8 mouse cellular contexts compared by ENCODE assay signal in genomic region chr7:46833266-46833665, GRCm38 (mm10). TPM values are rescaled to one million over a fixed set of nuclear protein-coding genes. Genes with fewer than 3 reads are reported as not detected.
A peak's percentile ranks its signal among the peaks of the same experiment; 100 is the strongest.
DNase-seq lines count a peak whose midpoint lies in the region; ATAC-seq and TF ChIP-seq lines count a peak whose summit lies in the region.

No protein-coding gene starts in this region.

- no peak for TF ChIP-seq POLR2A in bone marrow macrophage, adult 2 months (IDR thresholded peaks at IDR 0.05; ENCODE audit: borderline replicate concordance, low read depth, low read length)
- TF ChIP-seq POLR2A in thymus, adult 2 months (IDR thresholded peaks at IDR 0.05; ENCODE audit: control insufficient read depth, extremely low read depth, insufficient read depth, low read length, poor library complexity), result no peak

- ATAC-seq in CD4-positive, CD25-positive, alpha-beta regulatory T cell, adult 4 months, result peak; percentile 86
- peak; percentile 51 for ATAC-seq in liver, postnatal 0 days
- no peak for ATAC-seq in midbrain, postnatal 0 days (ENCODE audit: low FRiP score)
- no peak for ATAC-seq in hindbrain, embryonic 13.5 days (ENCODE audit: low FRiP score)

- no peaks in the 10 kb centered on the region for H3K36me3 ChIP-seq in liver, postnatal 0 days (replicated peaks; ENCODE audit: insufficient read depth, low read length)
- no peaks in the 10 kb centered on the region for H3K36me3 ChIP-seq in thymus, adult 2 months (ENCODE audit: control insufficient read depth, insufficient read depth, low read length)
- H3K36me3 ChIP-seq in midbrain, postnatal 0 days (ENCODE audit: insufficient read depth, low read length), result no peaks in the 10 kb centered on the region
- no peaks in the 10 kb centered on the region for H3K36me3 ChIP-seq in hindbrain, embryonic 13.5 days

- no peak overlapping the region for H3K4me3 ChIP-seq in bone marrow macrophage, adult 2 months (ENCODE audit: insufficient read depth, low read length)
- no peak overlapping the region for H3K4me3 ChIP-seq in liver, postnatal 0 days (ENCODE audit: low read depth, low read length)
- H3K4me3 ChIP-seq in thymus, adult 2 months (ENCODE audit: control insufficient read depth, insufficient read depth, low read length), result no peak overlapping the region
- H3K4me3 ChIP-seq in midbrain, postnatal 0 days (ENCODE audit: low read depth, low read length), result no peak overlapping the region
- H3K4me3 ChIP-seq in hindbrain, embryonic 13.5 days, result no peak overlapping the region

- H3K4me1 ChIP-seq in bone marrow macrophage, adult 2 months (ENCODE audit: control insufficient read depth, insufficient read depth, low read length), result peaks cover 51% of the 10 kb centered on the region
- peaks cover 48% of the 10 kb centered on the region for H3K4me1 ChIP-seq in liver, postnatal 0 days (ENCODE audit: insufficient read depth)
- H3K4me1 ChIP-seq in thymus, adult 2 months (replicated peaks; ENCODE audit: control insufficient read depth, insufficient read depth, low read length), result peaks cover 47% of the 10 kb centered on the region
- H3K4me1 ChIP-seq in midbrain, postnatal 0 days (ENCODE audit: insufficient read depth, low read length), result 0 out of 2 replicates have a peak, but pooled peaks cover 3% of the 10 kb centered on the region
- H3K4me1 ChIP-seq in hindbrain, embryonic 13.5 days (replicated peaks), result peaks cover 16% of the 10 kb centered on the region

- TF ChIP-seq CTCF in bone marrow macrophage, adult 2 months (IDR thresholded peaks at IDR 0.05; ENCODE audit: low read depth, low read length), result no peak
- TF ChIP-seq CTCF in liver, postnatal 0 days (IDR thresholded peaks at IDR 0.05; ENCODE audit: low read depth), result no peak
- 0 out of 2 replicates have a peak, but pooled peaks have one; percentile 19 for TF ChIP-seq CTCF in thymus, adult 2 months (IDR thresholded peaks at IDR 0.05; ENCODE audit: borderline replicate concordance, control insufficient read depth, extremely low read depth, insufficient read depth, low read length, poor library complexity)
- no peak for TF ChIP-seq CTCF in midbrain, postnatal 0 days (IDR thresholded peaks at IDR 0.05)

- H3K9ac ChIP-seq in liver, postnatal 0 days (replicated peaks), result no peak overlapping the region
- H3K9ac ChIP-seq in midbrain, postnatal 0 days (replicated peaks; ENCODE audit: low read length, poor library complexity, severe bottlenecking), result no peak overlapping the region
- no peak overlapping the region for H3K9ac ChIP-seq in hindbrain, embryonic 13.5 days

- peak overlapping the region; percentile 63 for H3K27ac ChIP-seq in bone marrow macrophage, adult 2 months (ENCODE audit: insufficient read depth, low read depth, low read length)
- peak overlapping the region; percentile 80 for H3K27ac ChIP-seq in liver, postnatal 0 days (ENCODE audit: low read depth)
- H3K27ac ChIP-seq in thymus, adult 2 months (ENCODE audit: control insufficient read depth, insufficient read depth, low read length), result peak overlapping the region; percentile 84
- no peak overlapping the region for H3K27ac ChIP-seq in midbrain, postnatal 0 days (ENCODE audit: low read depth, low read length)
- no peak overlapping the region for H3K27ac ChIP-seq in hindbrain, embryonic 13.5 days

- H3K4me2 ChIP-seq in liver, postnatal 0 days (ENCODE audit: low read depth, low read length), result no peak overlapping the region
- H3K4me2 ChIP-seq in midbrain, postnatal 0 days (ENCODE audit: low read depth, low read length, poor library complexity, severe bottlenecking), result no peak overlapping the region
- no peak overlapping the region for H3K4me2 ChIP-seq in hindbrain, embryonic 13.5 days

- H3K27me3 ChIP-seq in liver, postnatal 0 days (ENCODE audit: insufficient read depth, low read length), result no peaks in the 10 kb centered on the region
- no peaks in the 10 kb centered on the region for H3K27me3 ChIP-seq in thymus, adult 2 months (ENCODE audit: control insufficient read depth, insufficient read depth, low read length)
- no peaks in the 10 kb centered on the region for H3K27me3 ChIP-seq in midbrain, postnatal 0 days (ENCODE audit: insufficient read depth, low read length)
- no peaks in the 10 kb centered on the region for H3K27me3 ChIP-seq in hindbrain, embryonic 13.5 days

- peak; percentile 85 for DNase-seq in induced T-regulatory cell, adult 2 months (ENCODE audit: low read depth)
- peak; percentile 63 for DNase-seq in liver, postnatal 0 days
- peak; percentile 74 for DNase-seq in thymus, adult 2 months
- no peak for DNase-seq in cerebellum, postnatal 4 days (ENCODE audit: low spot score in 2 of 2)
- DNase-seq in midbrain, postnatal 0 days (ENCODE audit: low spot score), result no peak

- no peaks in the 10 kb centered on the region for H3K9me3 ChIP-seq in liver, postnatal 0 days (ENCODE audit: low read length)
- H3K9me3 ChIP-seq in midbrain, postnatal 0 days (ENCODE audit: low read length), result no peaks in the 10 kb centered on the region
- H3K9me3 ChIP-seq in hindbrain, embryonic 13.5 days, result no peaks in the 10 kb centered on the region

- 14% methylated on average over 6 of the region's 6 CpGs for WGBS in liver, postnatal 0 days (ENCODE audit: insufficient replicate concordance)
- 20% methylated on average over 6 of the region's 6 CpGs for WGBS in thymus, adult 2 months
- WGBS in midbrain, postnatal 0 days, result 76% methylated on average over 6 of the region's 6 CpGs
- WGBS in hindbrain, embryonic 13.5 days, result 76% methylated on average over 6 of the region's 6 CpGs

- TF ChIP-seq EP300 in liver, postnatal 0 days (IDR thresholded peaks at IDR 0.05; ENCODE audit: low read depth), result 0 out of 2 replicates have a peak, but pooled peaks have one; percentile 36

RNA-seq across cellular contexts. Expression of gene Ldha, which starts 8.0 kb away (rescaled TPM):
- polyA plus RNA-seq in CD4-positive, CD25-positive, alpha-beta regulatory T cell, adult 4 months (2017; shearing (Covaris generic)), result 100 to 1,000 TPM; 817 to 958 TPM
- polyA plus RNA-seq in bone marrow macrophage, adult 2 months (2012; ENCODE audit: insufficient read depth, insufficient read length, missing spikeins), result 344 and 355 TPM in 2 replicates
- 1,729 and 1,988 TPM in 2 replicates for polyA plus RNA-seq in liver, postnatal 0 days (2015; fragmentation: Nextera tagmentation; extraction: Ambion mirVana)
- 600 and 660 TPM in 2 replicates for polyA plus RNA-seq in thymus, adult 2 months (2012; rRNA removed)
- 341 and 345 TPM in 2 replicates for total RNA-seq in midbrain, postnatal 0 days (2014; rRNA removed)
- polyA plus RNA-seq in midbrain, postnatal 0 days (2015; fragmentation: Nextera tagmentation; extraction: Ambion mirVana), result 604 and 701 TPM in 2 replicates
- 521 and 535 TPM in 2 replicates for polyA plus RNA-seq in hindbrain, embryonic 13.5 days (2015; fragmentation: Nextera tagmentation; extraction: Ambion mirVana)

RNA-seq across cellular contexts. Expression of gene Ldhc, which starts 27.7 kb away (rescaled TPM):
- polyA plus RNA-seq in CD4-positive, CD25-positive, alpha-beta regulatory T cell, adult 4 months (2017; shearing (Covaris generic)), result not detected
- not detected in 2 replicates for polyA plus RNA-seq in bone marrow macrophage, adult 2 months (2012; ENCODE audit: insufficient read depth, insufficient read length, missing spikeins)
- 0.07 and 0.23 TPM in 2 replicates for polyA plus RNA-seq in liver, postnatal 0 days (2015; fragmentation: Nextera tagmentation; extraction: Ambion mirVana)
- polyA plus RNA-seq in thymus, adult 2 months (2012; rRNA removed), result 0.20 TPM in 1 of 2 replicates, not detected in the other
- not detected in 2 replicates for total RNA-seq in midbrain, postnatal 0 days (2014; rRNA removed)
- 0.22 and 0.32 TPM in 2 replicates for polyA plus RNA-seq in midbrain, postnatal 0 days (2015; fragmentation: Nextera tagmentation; extraction: Ambion mirVana)
- polyA plus RNA-seq in hindbrain, embryonic 13.5 days (2015; fragmentation: Nextera tagmentation; extraction: Ambion mirVana), result 0.26 and 0.35 TPM in 2 replicates

RNA-seq across cellular contexts. Expression of gene Gtf2h1, which starts 37.4 kb away (rescaled TPM):
- 10 to 100 TPM; 20.7 to 28.1 TPM for polyA plus RNA-seq in CD4-positive, CD25-positive, alpha-beta regulatory T cell, adult 4 months (2017; shearing (Covaris generic))
- 37.0 and 40.5 TPM in 2 replicates for polyA plus RNA-seq in bone marrow macrophage, adult 2 months (2012; ENCODE audit: insufficient read depth, insufficient read length, missing spikeins)
- 18.8 TPM in 2 replicates for polyA plus RNA-seq in liver, postnatal 0 days (2015; fragmentation: Nextera tagmentation; extraction: Ambion mirVana)
- 13.0 and 14.4 TPM in 2 replicates for polyA plus RNA-seq in thymus, adult 2 months (2012; rRNA removed)
- 32.9 and 50.2 TPM in 2 replicates for total RNA-seq in midbrain, postnatal 0 days (2014; rRNA removed)
- 36.4 and 38.2 TPM in 2 replicates for polyA plus RNA-seq in midbrain, postnatal 0 days (2015; fragmentation: Nextera tagmentation; extraction: Ambion mirVana)
- 43.7 and 44.2 TPM in 2 replicates for polyA plus RNA-seq in hindbrain, embryonic 13.5 days (2015; fragmentation: Nextera tagmentation; extraction: Ambion mirVana)

RNA-seq across cellular contexts. Expression of gene Hps5, which starts 37.4 kb away (rescaled TPM):
- 10 to 100 TPM; 14.2 to 26.1 TPM for polyA plus RNA-seq in CD4-positive, CD25-positive, alpha-beta regulatory T cell, adult 4 months (2017; shearing (Covaris generic))
- polyA plus RNA-seq in bone marrow macrophage, adult 2 months (2012; ENCODE audit: insufficient read depth, insufficient read length, missing spikeins), result 39.6 and 40.9 TPM in 2 replicates
- polyA plus RNA-seq in liver, postnatal 0 days (2015; fragmentation: Nextera tagmentation; extraction: Ambion mirVana), result 3.3 and 3.6 TPM in 2 replicates
- polyA plus RNA-seq in thymus, adult 2 months (2012; rRNA removed), result 21.4 and 22.3 TPM in 2 replicates
- 16.7 and 24.6 TPM in 2 replicates for total RNA-seq in midbrain, postnatal 0 days (2014; rRNA removed)
- 8.1 and 9.0 TPM in 2 replicates for polyA plus RNA-seq in midbrain, postnatal 0 days (2015; fragmentation: Nextera tagmentation; extraction: Ambion mirVana)
- polyA plus RNA-seq in hindbrain, embryonic 13.5 days (2015; fragmentation: Nextera tagmentation; extraction: Ambion mirVana), result 15.6 and 16.3 TPM in 2 replicates

Comparison
In these comparisons a context has a peak if more than half of its experiments do, and no peak if none do; other contexts are left out.
1. ATAC-seq: peak in CD4-positive, CD25-positive, alpha-beta regulatory T cell, adult 4 months (single experiment) and liver, postnatal 0 days (single experiment); none in midbrain, postnatal 0 days (single experiment) and hindbrain, embryonic 13.5 days (single experiment).
2. H3K27ac ChIP-seq: peak in bone marrow macrophage, adult 2 months (single experiment), liver, postnatal 0 days (single experiment) and thymus, adult 2 months (single experiment); none in midbrain, postnatal 0 days (single experiment) and hindbrain, embryonic 13.5 days (single experiment).
3. DNase-seq: peak in induced T-regulatory cell, adult 2 months (single experiment), liver, postnatal 0 days (single experiment) and thymus, adult 2 months (single experiment); none in cerebellum, postnatal 4 days (0 of 2) and midbrain, postnatal 0 days (single experiment).